Mouse (Mus musculus) CH12.LX (cell line): ENCODE measurements at regions not wholly inside any gene's neighbourhood (a gene's known extent, or its start where the extent isn't known, plus 50 kb on each side); places are given as distances from the start of the nearest gene placed in this dataset.

ENCODE experiments used
- CHD1 ChIP-seq: IDR thresholded peaks from 2 replicates; pipeline ENCODE4 v1.6.1; 2012; ENCODE audit warnings: low read depth, low read length, improper control_type of control experiment, inconsistent platforms
- POLR2A ChIP-seq: IDR thresholded peaks from 2 replicates; pipeline ENCODE4 v1.6.1; 2011; ENCODE audit warnings: low read depth, mild to moderate bottlenecking, improper control_type of control experiment, low read length
- ZC3H11A ChIP-seq: IDR thresholded peaks from 2 replicates; pipeline ENCODE4 v1.6.1; 2012; ENCODE audit warnings: low read depth, mild to moderate bottlenecking, inconsistent platforms, low read length, improper control_type of control experiment

DNA sequence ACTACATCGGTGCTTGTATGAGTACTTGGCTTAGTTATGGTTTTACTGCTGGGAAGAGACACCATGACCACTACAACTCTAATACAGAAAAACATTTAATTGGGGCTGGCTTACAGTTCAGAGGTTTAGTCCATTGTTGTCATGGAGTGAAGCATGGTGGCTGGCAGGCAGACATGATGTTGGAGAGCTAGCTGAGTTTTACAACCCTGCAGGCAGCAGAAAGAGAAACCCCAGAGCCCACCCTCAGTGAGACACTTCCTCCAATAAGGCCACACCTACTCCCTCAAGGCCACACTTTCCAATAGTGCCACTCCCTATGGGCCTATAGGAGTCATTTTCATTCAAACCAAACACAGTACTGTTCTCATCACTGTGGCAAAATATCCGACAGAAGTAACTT is 232.5 kb downstream of the Cd47 start:
- TF ChIP-seq CHD1, result peak; percentile 79; the same call in 1 of the 2 replicates
- TF ChIP-seq POLR2A, result peak; percentile 64
- no peak for TF ChIP-seq ZC3H11A
